Mouse (Mus musculus): Measurements from ENCODE around the gene Spata31d1a. TPM values are rescaled to one million over a fixed set of nuclear protein-coding genes. Genes with fewer than 3 reads are reported as not detected.
"Not testable (repeated sequence)": the region's sequence is repeated elsewhere in the genome, so short reads cannot be mapped to it uniquely, and the experiment has no call there.

The Spata31d1a gene
- not detected in 2 replicates for polyA plus RNA-seq (2011; ENCODE audit: insufficient read length, low read depth, missing spikeins)

DNA sequence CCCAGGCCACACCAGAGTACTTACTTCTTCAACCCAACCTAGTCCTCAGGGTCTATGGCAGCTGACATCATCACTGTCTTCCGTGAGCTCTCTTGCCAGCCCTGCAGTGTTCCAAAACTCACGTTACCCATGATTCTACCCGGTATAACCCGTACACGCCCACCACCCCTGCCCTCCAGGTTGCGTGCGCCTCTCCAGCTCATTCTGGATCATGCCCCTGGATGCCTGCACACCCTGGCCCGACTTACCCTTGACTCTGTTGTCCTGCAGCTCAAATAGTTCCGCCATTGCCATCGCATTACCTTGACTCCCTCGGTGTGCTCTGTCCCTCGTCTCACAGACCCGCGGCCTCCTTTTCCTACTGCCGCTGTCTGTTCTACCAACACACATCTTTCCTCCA, at the start of gene Spata31d1a:
TSS of gene Spata31d1a (minus strand) at position 101 of the 400 bp plus-strand sequence.
- Histone ChIP-seq H3K27ac (ENCODE audit: insufficient read depth, low read length) (no peak within 1 kb of the TSS), H3K4me3 (ENCODE audit: insufficient read depth, low read length) (no peak within 1 kb of the TSS), H3K4me1 (ENCODE audit: control insufficient read depth, insufficient read depth, low read length) (no peaks in the 10 kb centered on the region)
- TF ChIP-seq CTCF (IDR thresholded peaks at IDR 0.05; ENCODE audit: borderline replicate concordance, insufficient read depth, low read length) (no peak), POLR2A (IDR thresholded peaks at IDR 0.05; ENCODE audit: low read depth, low read length) (no peak)

DNA sequence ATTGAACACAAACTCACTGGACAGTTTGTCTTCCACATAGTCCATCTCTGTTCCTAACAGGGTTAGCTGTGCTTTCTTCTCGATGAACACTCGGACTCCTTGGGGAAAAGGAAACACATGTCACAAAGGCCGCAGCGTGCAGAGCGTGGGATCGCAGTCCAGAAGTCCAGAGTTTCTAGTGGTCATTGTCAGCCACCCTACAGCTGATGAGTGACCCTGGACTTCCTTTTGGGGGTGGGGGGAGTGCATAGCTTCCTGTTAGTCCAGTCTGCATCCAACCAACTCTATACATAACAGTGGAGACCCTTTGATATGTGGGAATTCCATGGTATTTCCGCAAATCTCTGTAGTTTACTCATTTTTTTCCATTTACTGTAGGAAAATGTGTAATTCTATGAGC, 46.8 kb upstream of the Spata31d1a start:
- H3K4me1 ChIP-seq (ENCODE audit: control insufficient read depth, insufficient read depth, low read length) = no peaks in the 10 kb centered on the region
- no peak overlapping the region for H3K4me3 ChIP-seq (ENCODE audit: insufficient read depth, low read length)
- no peak overlapping the region for H3K27ac ChIP-seq (ENCODE audit: insufficient read depth, low read length)
- no peak for TF ChIP-seq CTCF (IDR thresholded peaks at IDR 0.05; ENCODE audit: borderline replicate concordance, insufficient read depth, low read length)
- no peak for TF ChIP-seq POLR2A (IDR thresholded peaks at IDR 0.05; ENCODE audit: low read depth, low read length)

DNA sequence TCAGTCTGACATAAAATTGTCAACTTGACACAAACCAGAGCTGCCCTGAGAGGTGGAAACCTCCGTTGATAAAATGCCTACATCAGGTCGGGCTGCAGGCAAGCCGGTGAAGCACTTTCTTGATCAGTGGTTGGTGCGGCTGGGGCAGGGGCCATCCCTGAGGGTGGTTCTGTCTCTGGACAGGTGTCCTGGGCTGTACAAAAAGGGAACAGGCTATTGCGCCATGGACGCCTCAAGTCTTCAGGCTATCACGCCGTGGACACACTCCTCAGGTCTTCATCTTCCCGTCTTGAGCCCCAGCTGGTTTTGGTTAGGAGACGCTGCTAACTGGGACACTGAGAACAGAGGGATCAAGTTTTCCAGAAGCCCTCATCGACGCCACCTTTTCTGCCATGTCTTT, 40.2 kb upstream of the Spata31d1a start:
- H3K4me3 ChIP-seq (ENCODE audit: insufficient read depth, low read length) = no peak overlapping the region
- H3K4me1 ChIP-seq (ENCODE audit: control insufficient read depth, insufficient read depth, low read length) = no peaks in the 10 kb centered on the region
- H3K27ac ChIP-seq (ENCODE audit: insufficient read depth, low read length) = no peak overlapping the region
- TF ChIP-seq POLR2A (IDR thresholded peaks at IDR 0.05; ENCODE audit: low read depth, low read length) (no peak), CTCF (IDR thresholded peaks at IDR 0.05; ENCODE audit: borderline replicate concordance, insufficient read depth, low read length) (no peak)

DNA sequence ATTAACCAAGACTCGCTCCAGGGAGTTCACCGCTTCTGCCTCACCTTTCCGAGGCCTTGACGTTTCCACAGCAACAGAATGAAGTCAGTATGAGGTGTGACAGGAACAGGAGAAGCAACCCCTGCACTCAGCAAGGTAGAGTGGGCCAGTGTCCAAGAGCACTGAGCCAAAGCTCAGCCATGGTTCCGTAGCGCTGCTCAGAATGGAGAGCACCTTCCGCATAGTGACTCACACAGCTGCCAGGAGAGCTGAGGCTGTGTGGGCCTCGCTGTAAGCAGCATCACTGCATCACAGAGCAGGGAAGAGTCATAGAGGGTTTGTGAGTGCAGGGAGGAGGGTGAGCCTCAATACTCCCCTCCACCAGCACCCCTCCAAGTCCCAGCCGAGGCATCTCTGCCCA, 36.6 kb upstream of the Spata31d1a start, which contains the start of gene 1700014D04Rik:
TSS of gene 1700014D04Rik (minus strand) at position 42 of the 400 bp plus-strand sequence.
- H3K4me3 ChIP-seq (ENCODE audit: insufficient read depth, low read length) = no peak within 1 kb of the TSS
- TF ChIP-seq CTCF (IDR thresholded peaks at IDR 0.05; ENCODE audit: borderline replicate concordance, insufficient read depth, low read length) = no peak
- no peak for TF ChIP-seq POLR2A (IDR thresholded peaks at IDR 0.05; ENCODE audit: low read depth, low read length)
- H3K4me1 ChIP-seq (ENCODE audit: control insufficient read depth, insufficient read depth, low read length) = no peaks in the 10 kb centered on the region
- no peak within 1 kb of the TSS for H3K27ac ChIP-seq (ENCODE audit: insufficient read depth, low read length)

DNA sequence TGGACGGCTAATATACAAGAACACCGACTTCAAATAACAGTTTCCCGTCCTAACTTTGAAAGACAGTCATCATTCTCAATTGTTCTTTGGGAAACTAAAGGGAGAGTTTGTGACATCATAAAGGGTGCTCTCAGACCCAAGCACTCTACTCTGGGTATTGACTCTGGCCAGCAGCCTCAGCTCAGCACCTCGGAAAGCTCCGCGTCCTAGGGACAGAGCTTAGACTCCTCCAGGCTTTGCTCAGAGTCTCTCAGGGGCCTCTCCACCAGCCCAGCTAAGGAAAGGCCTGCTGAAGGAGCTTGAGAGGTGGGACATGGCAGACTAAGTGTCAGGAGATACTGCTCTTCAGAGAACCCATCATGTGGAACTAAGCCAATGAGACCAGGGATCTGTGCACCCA, 36.0 kb upstream of the Spata31d1a start:
- no peak for TF ChIP-seq CTCF (IDR thresholded peaks at IDR 0.05; ENCODE audit: borderline replicate concordance, insufficient read depth, low read length)
- TF ChIP-seq POLR2A (IDR thresholded peaks at IDR 0.05; ENCODE audit: low read depth, low read length) = no peak
- Histone ChIP-seq H3K4me3 (ENCODE audit: insufficient read depth, low read length) (no peak overlapping the region), H3K4me1 (ENCODE audit: control insufficient read depth, insufficient read depth, low read length) (no peaks in the 10 kb centered on the region), H3K27ac (ENCODE audit: insufficient read depth, low read length) (no peak overlapping the region)

DNA sequence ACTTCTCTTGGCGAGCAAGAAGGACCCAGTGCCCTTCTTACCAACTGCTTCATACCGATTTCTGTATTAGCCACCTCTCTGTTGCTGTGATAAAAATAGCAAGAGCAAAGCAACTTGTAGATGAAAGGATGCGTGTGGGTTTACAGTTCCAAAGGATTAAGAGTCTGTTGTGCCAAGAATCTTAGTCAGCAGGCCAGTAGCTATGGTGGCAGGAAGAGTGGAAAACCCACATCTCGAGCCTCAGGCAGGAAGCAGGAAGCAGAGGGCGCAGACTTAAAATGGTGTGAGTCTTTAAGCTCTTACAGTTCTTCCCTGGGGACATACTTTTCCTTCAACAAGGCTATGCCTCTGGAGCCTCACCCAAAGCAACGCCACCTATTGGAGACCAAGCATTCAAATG, 35.3 kb upstream of the Spata31d1a start:
- no peak for TF ChIP-seq POLR2A (IDR thresholded peaks at IDR 0.05; ENCODE audit: low read depth, low read length)
- TF ChIP-seq CTCF (IDR thresholded peaks at IDR 0.05; ENCODE audit: borderline replicate concordance, insufficient read depth, low read length) = no peak
- Histone ChIP-seq H3K4me3 (ENCODE audit: insufficient read depth, low read length) (no peak overlapping the region), H3K27ac (ENCODE audit: insufficient read depth, low read length) (no peak overlapping the region), H3K4me1 (ENCODE audit: control insufficient read depth, insufficient read depth, low read length) (no peaks in the 10 kb centered on the region)

DNA sequence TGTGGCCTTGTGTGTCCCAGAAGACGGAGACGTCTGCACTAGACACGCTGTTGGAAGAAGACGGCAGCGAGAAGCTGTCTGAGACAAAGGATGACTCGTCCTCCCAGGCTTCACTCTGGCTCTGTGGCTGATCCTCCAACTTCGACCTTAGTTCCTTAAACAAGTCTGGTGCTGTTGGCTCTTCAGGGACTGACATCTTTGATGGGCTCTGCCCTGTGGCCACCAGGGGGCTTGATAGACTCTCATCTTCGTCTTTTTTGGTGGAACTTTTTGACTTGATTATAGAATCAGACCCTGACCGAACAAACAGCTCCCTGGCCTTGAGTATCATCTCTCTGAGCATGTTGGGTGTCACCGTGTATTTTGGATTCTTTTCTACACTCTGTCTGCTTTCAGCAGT, 31.6 kb upstream of the Spata31d1a start:
- no peak overlapping the region for H3K27ac ChIP-seq (ENCODE audit: insufficient read depth, low read length)
- no peaks in the 10 kb centered on the region for H3K4me1 ChIP-seq (ENCODE audit: control insufficient read depth, insufficient read depth, low read length)
- H3K4me3 ChIP-seq (ENCODE audit: insufficient read depth, low read length) = no peak overlapping the region
- TF ChIP-seq POLR2A (IDR thresholded peaks at IDR 0.05; ENCODE audit: low read depth, low read length) (no peak), CTCF (IDR thresholded peaks at IDR 0.05; ENCODE audit: borderline replicate concordance, insufficient read depth, low read length) (no peak)

DNA sequence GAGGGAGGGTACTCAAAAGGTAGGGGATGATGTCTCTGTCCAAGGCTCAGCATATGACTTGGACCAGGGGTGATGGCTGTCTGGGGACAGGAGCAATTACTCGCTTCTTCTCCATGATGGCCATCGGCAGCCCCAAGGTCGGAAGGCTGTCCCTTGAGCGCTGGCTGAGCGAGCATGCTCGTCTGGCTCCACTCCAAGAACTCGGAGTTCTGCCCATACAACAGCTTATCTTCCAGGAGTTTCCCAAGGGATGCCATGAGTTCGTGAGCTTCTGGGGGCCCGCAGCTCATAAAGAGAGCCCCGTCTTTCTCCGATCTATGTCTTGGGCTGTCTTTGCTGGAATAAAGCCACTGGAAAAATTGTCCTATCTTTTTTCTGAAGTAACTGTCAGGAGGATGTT, 31.0 kb upstream of the Spata31d1a start:
- Histone ChIP-seq H3K4me3 (ENCODE audit: insufficient read depth, low read length) (no peak overlapping the region), H3K27ac (ENCODE audit: insufficient read depth, low read length) (no peak overlapping the region), H3K4me1 (ENCODE audit: control insufficient read depth, insufficient read depth, low read length) (no peaks in the 10 kb centered on the region)
- no peak for TF ChIP-seq CTCF (IDR thresholded peaks at IDR 0.05; ENCODE audit: borderline replicate concordance, insufficient read depth, low read length)
- TF ChIP-seq POLR2A (IDR thresholded peaks at IDR 0.05; ENCODE audit: low read depth, low read length) = no peak

DNA sequence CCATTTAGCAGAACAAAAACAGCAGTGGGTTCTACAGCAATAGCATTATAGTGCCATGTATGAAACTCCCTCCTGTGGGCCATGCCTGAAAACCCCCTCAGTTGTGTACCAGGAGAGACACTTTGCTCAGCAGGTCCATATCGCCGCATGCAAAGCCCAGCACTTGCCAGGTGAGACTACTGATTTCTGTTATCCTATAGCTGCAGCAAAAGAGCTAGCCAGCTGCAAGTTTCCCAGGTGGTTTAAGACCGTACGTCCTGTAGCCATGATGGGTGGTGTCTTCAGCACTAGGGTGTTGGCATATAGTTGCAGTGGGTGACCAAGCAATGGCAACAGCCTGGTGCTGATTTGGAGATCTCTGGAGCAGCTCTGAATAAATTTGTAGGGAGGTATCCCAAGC, 29.3 kb upstream of the Spata31d1a start:
- H3K4me1 ChIP-seq (ENCODE audit: control insufficient read depth, insufficient read depth, low read length) = no peaks in the 10 kb centered on the region
- no peak overlapping the region for H3K27ac ChIP-seq (ENCODE audit: insufficient read depth, low read length)
- H3K4me3 ChIP-seq (ENCODE audit: insufficient read depth, low read length) = no peak overlapping the region
- TF ChIP-seq CTCF (IDR thresholded peaks at IDR 0.05; ENCODE audit: borderline replicate concordance, insufficient read depth, low read length) = no peak
- TF ChIP-seq POLR2A (IDR thresholded peaks at IDR 0.05; ENCODE audit: low read depth, low read length) = no peak

DNA sequence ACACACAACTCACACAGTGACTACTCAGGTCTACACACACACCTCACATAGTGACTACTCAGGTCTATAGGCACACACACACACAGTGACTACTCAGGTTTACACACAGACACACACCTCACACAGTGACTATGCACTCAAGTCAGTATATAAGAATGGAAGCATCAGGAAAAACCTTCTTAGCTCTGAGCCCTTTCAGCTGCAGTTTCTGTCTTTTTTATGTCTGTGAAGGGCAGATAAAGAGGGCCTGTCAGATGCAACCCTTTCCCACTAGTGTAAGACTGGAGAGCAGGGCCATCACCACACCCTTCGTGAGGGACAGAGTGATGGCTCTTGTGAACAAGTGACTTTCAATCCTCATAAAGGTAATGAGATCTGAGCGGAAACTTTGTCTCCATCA, 28.3 kb upstream of the Spata31d1a start:
- H3K27ac ChIP-seq (ENCODE audit: insufficient read depth, low read length) = no peak overlapping the region
- no peak for TF ChIP-seq CTCF (IDR thresholded peaks at IDR 0.05; ENCODE audit: borderline replicate concordance, insufficient read depth, low read length)
- no peak overlapping the region for H3K4me3 ChIP-seq (ENCODE audit: insufficient read depth, low read length)
- no peaks in the 10 kb centered on the region for H3K4me1 ChIP-seq (ENCODE audit: control insufficient read depth, insufficient read depth, low read length)

DNA sequence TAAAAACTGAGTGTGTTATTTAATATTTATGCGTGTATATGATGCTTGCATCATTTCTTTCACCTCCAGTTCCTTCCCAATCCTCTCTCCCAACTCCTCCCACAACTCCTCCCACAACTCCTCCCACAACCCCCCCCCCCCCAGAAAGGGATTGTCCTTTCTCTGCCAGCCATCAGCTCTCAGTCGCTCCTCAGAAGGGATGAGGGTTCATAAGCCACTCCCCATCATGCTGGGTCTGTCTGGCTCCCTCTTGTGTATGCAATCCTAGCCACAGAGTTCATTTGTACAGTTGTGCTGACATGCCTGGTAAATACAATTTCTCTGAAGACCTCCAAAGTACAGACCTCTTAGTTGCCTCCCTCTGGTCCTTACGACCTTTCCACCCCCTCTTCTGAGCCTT, 25.1 kb upstream of the Spata31d1a start:
- no peak overlapping the region for H3K27ac ChIP-seq (ENCODE audit: insufficient read depth, low read length)
- H3K4me1 ChIP-seq (ENCODE audit: control insufficient read depth, insufficient read depth, low read length) = no peaks in the 10 kb centered on the region
- TF ChIP-seq POLR2A (IDR thresholded peaks at IDR 0.05; ENCODE audit: low read depth, low read length) = no peak
- TF ChIP-seq CTCF (IDR thresholded peaks at IDR 0.05; ENCODE audit: borderline replicate concordance, insufficient read depth, low read length) = no peak
- no peak overlapping the region for H3K4me3 ChIP-seq (ENCODE audit: insufficient read depth, low read length)

DNA sequence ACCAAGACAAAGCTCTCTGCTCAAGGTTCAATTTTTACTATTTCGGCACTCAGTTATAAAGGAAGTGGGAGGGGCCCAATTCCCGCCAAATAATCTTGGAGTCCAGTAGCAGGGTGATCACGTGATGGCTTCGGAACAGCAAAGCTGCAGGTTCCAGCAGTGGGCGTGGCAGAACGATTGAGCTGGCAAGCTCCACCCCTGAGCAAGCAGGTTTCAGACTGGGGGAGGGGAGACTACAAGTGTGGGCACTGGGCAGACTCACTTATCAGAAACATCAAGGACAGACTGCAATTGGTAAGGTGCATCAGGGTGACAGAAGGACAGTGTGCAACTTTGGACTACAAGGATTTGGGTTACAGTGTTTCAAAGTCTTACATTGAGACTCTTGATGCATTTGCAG, 24.2 kb upstream of the Spata31d1a start:
- not testable (repeated sequence) for H3K4me3 ChIP-seq (ENCODE audit: insufficient read depth, low read length); H3K4me1 ChIP-seq (ENCODE audit: control insufficient read depth, insufficient read depth, low read length); H3K27ac ChIP-seq (ENCODE audit: insufficient read depth, low read length)
